Mouse (Mus musculus): ENCODE measurements around the gene Vmn2r97.

- TF ChIP-seq POLR2A (IDR thresholded peaks at IDR 0.05; ENCODE audit: low read depth, low read length) = no peak
- no peak for TF ChIP-seq CTCF (IDR thresholded peaks at IDR 0.05; ENCODE audit: borderline replicate concordance, insufficient read depth, low read length)
Measured at GRCm38 (mm10) chr17:18968371-18969275, 54.5 kb downstream of the Vmn2r97 start.
